Mouse (Mus musculus) gastrocnemius, postnatal 10 days (tissue): ENCODE measurements around the gene Capn12. TPM values are rescaled to one million over a fixed set of nuclear protein-coding genes. Genes with fewer than 3 reads are reported as not detected.

Source experiments
- total RNA-seq, 2 experiments: library from RNA; stranded (reverse); gene quantifications; 2 replicates each; pipeline ENCODE4 v1.2.3; 2021

Gene Capn12
- total RNA-seq, 2 experiments from 2014 or later: 0.23 to 0.27 TPM

Other genes starting within 250 kb of the Capn12 start
- gene Fbxo27, start 188.6 kb upstream of the Capn12 start, total RNA-seq: 1 to 10 TPM; 1.1 to 1.7 TPM
- gene Fbxo17, start 164.6 kb upstream of the Capn12 start, total RNA-seq: 10 to 100 TPM; 12.2 to 13.5 TPM
- 10 to 100 TPM; 40.2 to 46.5 TPM for gene Mrps12, start 139.6 kb upstream of the Capn12 start, total RNA-seq
- 10 to 100 TPM; 16.2 to 18.6 TPM for gene Sars2, start 139.4 kb upstream of the Capn12 start, total RNA-seq
- not detected for gene Ccer2, start 125.2 kb upstream of the Capn12 start, total RNA-seq
- gene Sirt2, start 114.7 kb upstream of the Capn12 start, total RNA-seq: 10 to 100 TPM; 78.5 to 80.4 TPM
- gene Nfkbib, start 113.9 kb upstream of the Capn12 start, total RNA-seq: 10 to 100 TPM; 17.4 to 18.2 TPM
- 1 to 10 TPM in 1 of 2 experiments, under 1 TPM in 1; 0.63 to 1.7 TPM for gene Rinl, start 92.5 kb upstream of the Capn12 start, total RNA-seq
- gene Hnrnpl, start 72.9 kb upstream of the Capn12 start, total RNA-seq: 100 to 1,000 TPM; 244 to 291 TPM
- gene Ech1, start 56.2 kb upstream of the Capn12 start, total RNA-seq: 100 to 1,000 TPM; 182 to 227 TPM
- gene Lgals4, start 47.6 kb upstream of the Capn12 start, total RNA-seq: 1 to 10 TPM; 3.7 to 7.4 TPM
- gene Lgals7, start 17.6 kb upstream of the Capn12 start, total RNA-seq: under 1 TPM in 1 of 2 experiments, not detected in 1; 0.56 TPM
- 100 to 1,000 TPM in 1 of 2 experiments, 10 to 100 TPM in 1; 90.2 to 120 TPM for gene Actn4, start 80.9 kb downstream of the Capn12 start, total RNA-seq
- 100 to 1,000 TPM; 169 to 174 TPM for gene Eif3k, start 100.4 kb downstream of the Capn12 start, total RNA-seq
- under 1 TPM; 0.66 to 0.93 TPM for gene Map4k1, start 100.6 kb downstream of the Capn12 start, total RNA-seq
- 100 to 1,000 TPM; 715 to 728 TPM for gene Ryr1, start 243.8 kb downstream of the Capn12 start, total RNA-seq